Mouse (Mus musculus): ENCODE data around the gene Trpv6. TPM values are rescaled to one million over a fixed set of nuclear protein-coding genes. Genes with fewer than 3 reads are reported as not detected.

The Trpv6 gene
- polyA plus RNA-seq, 1 experiment = not detected

GRCm38 (mm10) chr6:41646672-41647071, 10.5 kb upstream of the Trpv6 start:
- Histone ChIP-seq H3K4me3 (ENCODE audit: insufficient read depth, low read length) (no peak overlapping the region), H3K4me1 (ENCODE audit: control insufficient read depth, insufficient read depth, low read length) (no peaks in the 10 kb centered on the region), H3K27ac (ENCODE audit: insufficient read depth, low read depth, low read length) (no peak overlapping the region)
- TF ChIP-seq CTCF (IDR thresholded peaks at IDR 0.05; ENCODE audit: low read depth, low read length) = no peak
- TF ChIP-seq POLR2A (IDR thresholded peaks at IDR 0.05; ENCODE audit: borderline replicate concordance, low read depth, low read length) = no peak

DNA sequence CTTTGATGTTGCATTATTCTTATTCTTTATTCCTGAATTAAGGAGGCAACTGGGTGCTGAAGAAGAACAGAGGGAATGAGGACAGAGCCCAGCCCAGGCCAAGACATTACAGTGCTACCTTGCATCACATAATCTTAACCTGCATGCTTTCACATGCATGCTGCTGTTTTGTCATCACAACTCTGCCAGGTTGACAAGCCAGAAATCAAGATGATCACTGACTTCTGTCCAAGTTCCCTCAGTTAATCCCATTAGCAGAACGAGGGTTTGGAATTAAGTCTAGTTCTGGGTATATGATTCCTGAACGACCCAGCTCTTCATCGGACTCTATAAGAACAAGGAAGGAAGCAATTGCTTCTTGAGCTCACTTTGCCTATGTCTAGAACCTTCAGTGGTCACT, 10.0 kb upstream of the Trpv6 start:
- Histone ChIP-seq H3K27ac (ENCODE audit: insufficient read depth, low read depth, low read length) (no peak overlapping the region), H3K4me3 (ENCODE audit: insufficient read depth, low read length) (no peak overlapping the region), H3K4me1 (ENCODE audit: control insufficient read depth, insufficient read depth, low read length) (no peaks in the 10 kb centered on the region)
- TF ChIP-seq CTCF (IDR thresholded peaks at IDR 0.05; ENCODE audit: low read depth, low read length) (no peak), POLR2A (IDR thresholded peaks at IDR 0.05; ENCODE audit: borderline replicate concordance, low read depth, low read length) (no peak)

DNA sequence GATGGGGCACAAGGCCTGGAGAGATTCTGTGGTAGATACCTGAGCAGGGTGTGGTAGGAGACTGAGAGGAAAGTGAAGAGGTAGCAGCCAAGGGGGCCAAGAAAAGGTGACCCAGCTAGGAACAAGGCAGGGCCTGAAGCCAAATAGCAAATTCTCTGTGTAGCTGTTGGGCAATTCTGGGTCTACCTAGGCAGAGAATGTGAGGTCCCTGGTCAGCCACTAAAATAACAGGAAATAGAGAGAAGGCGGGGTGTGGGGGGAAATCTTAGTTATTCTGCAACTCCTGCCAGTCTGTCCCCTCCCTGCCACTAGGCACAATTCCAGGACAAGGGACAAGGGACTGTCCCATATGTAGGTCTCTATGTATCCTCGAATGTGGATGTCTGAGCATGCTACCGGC, 7.0 kb upstream of the Trpv6 start:
- Histone ChIP-seq H3K4me1 (ENCODE audit: control insufficient read depth, insufficient read depth, low read length) (no peaks in the 10 kb centered on the region), H3K27ac (ENCODE audit: insufficient read depth, low read depth, low read length) (no peak overlapping the region), H3K4me3 (ENCODE audit: insufficient read depth, low read length) (no peak overlapping the region)
- TF ChIP-seq POLR2A (IDR thresholded peaks at IDR 0.05; ENCODE audit: borderline replicate concordance, low read depth, low read length) = no peak
- TF ChIP-seq CTCF (IDR thresholded peaks at IDR 0.05; ENCODE audit: low read depth, low read length) = no peak

GRCm38 (mm10) chr6:41642765-41643164, 6.6 kb upstream of the Trpv6 start:
- Histone ChIP-seq H3K4me1 (ENCODE audit: control insufficient read depth, insufficient read depth, low read length) (no peaks in the 10 kb centered on the region), H3K27ac (ENCODE audit: insufficient read depth, low read depth, low read length) (no peak overlapping the region), H3K4me3 (ENCODE audit: insufficient read depth, low read length) (no peak overlapping the region)
- TF ChIP-seq CTCF (IDR thresholded peaks at IDR 0.05; ENCODE audit: low read depth, low read length) = no peak
- TF ChIP-seq POLR2A (IDR thresholded peaks at IDR 0.05; ENCODE audit: borderline replicate concordance, low read depth, low read length) = no peak

DNA sequence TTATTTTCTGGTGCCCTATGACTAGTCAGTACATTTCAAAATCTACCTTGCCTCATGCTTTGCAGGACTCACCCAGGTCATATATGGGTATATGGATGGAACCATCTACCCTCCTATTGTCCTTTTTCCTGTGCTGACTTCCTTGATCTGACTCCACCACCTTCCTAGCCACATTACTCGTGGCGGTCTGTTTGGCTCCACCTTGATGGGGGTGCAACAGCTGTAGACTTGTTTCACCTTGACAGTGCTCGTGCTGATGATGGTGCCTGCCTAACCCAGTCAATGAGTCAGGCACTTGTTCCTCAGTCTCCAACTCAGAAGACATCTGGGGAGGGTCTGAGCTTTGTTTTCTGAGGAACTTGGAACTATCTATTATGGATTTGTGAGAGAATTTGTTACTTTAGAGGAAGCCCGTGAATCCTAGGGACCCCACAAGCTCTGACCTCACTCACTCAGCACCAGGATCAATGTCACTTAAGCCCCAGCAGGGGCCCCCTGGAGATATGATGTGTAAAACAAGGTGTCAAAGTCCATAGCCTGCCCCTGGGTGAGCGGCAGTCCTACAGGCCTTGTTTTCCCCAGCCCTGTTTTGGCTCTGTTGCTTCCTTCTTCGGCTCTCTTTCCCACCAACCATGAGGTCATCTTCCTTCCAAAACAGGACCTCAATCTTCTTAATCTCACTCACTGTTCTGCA, 5.1 kb upstream of the Trpv6 start:
- Histone ChIP-seq H3K27ac (ENCODE audit: insufficient read depth, low read depth, low read length) (no peak overlapping the region), H3K4me1 (ENCODE audit: control insufficient read depth, insufficient read depth, low read length) (no peaks in the 10 kb centered on the region), H3K4me3 (ENCODE audit: insufficient read depth, low read length) (no peak overlapping the region)
- TF ChIP-seq POLR2A (IDR thresholded peaks at IDR 0.05; ENCODE audit: borderline replicate concordance, low read depth, low read length) = no peak
- no peak for TF ChIP-seq CTCF (IDR thresholded peaks at IDR 0.05; ENCODE audit: low read depth, low read length)

DNA sequence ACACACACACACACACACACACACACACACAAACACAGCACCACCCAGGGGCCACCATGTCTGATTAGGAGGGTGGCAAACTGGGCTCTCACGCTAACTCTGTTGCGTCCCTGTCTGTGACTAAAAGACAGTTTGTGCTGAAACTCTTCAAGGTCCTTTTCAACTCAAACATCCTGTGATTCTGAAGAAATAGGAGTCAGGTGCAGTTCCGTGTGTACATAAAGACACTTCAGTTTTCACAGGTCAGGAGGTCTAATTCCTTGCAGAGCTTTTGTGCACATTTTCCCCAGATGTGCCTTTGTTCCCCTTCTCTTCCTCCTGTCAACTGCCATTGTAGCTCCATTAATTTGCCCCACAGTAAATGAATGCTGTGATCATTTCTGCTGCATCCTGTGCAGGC, 4.2 kb upstream of the Trpv6 start:
- H3K4me1 ChIP-seq (ENCODE audit: control insufficient read depth, insufficient read depth, low read length) = no peaks in the 10 kb centered on the region
- no peak overlapping the region for H3K4me3 ChIP-seq (ENCODE audit: insufficient read depth, low read length)
- H3K27ac ChIP-seq (ENCODE audit: insufficient read depth, low read depth, low read length) = no peak overlapping the region
- TF ChIP-seq POLR2A (IDR thresholded peaks at IDR 0.05; ENCODE audit: borderline replicate concordance, low read depth, low read length) = no peak

GRCm38 (mm10) chr6:41637927-41638506, 1.8 kb upstream of the Trpv6 start:
- TF ChIP-seq POLR2A (IDR thresholded peaks at IDR 0.05; ENCODE audit: borderline replicate concordance, low read depth, low read length) (no peak), CTCF (IDR thresholded peaks at IDR 0.05; ENCODE audit: low read depth, low read length) (no peak)
- Histone ChIP-seq H3K4me3 (ENCODE audit: insufficient read depth, low read length) (no peak overlapping the region), H3K27ac (ENCODE audit: insufficient read depth, low read depth, low read length) (no peak overlapping the region), H3K4me1 (ENCODE audit: control insufficient read depth, insufficient read depth, low read length) (no peaks in the 10 kb centered on the region)

GRCm38 (mm10) chr6:41637393-41637792, 1.2 kb upstream of the Trpv6 start:
- Histone ChIP-seq H3K4me3 (ENCODE audit: insufficient read depth, low read length) (no peak overlapping the region), H3K4me1 (ENCODE audit: control insufficient read depth, insufficient read depth, low read length) (no peaks in the 10 kb centered on the region), H3K27ac (ENCODE audit: insufficient read depth, low read depth, low read length) (no peak overlapping the region)
- TF ChIP-seq CTCF (IDR thresholded peaks at IDR 0.05; ENCODE audit: low read depth, low read length) (no peak), POLR2A (IDR thresholded peaks at IDR 0.05; ENCODE audit: borderline replicate concordance, low read depth, low read length) (no peak)

DNA sequence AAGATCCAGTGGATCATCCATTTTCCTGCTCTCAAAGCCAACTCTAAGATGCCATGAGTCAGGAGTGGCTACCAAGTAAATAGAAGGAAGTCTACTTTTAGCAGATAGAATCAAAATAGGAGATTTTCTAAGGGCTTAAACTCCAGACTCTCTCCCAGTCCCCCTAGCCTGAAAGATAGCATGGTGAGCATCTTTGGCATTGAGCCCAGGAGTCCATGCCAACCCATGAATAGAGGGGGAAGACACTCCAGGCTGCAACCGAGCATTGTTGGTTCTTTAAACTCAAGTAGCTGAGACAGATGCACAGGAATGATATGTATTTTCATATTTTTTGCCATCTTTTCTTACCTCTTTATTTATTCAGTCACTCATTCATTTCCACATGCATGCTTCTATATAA, 994 bp downstream of the Trpv6 start:
- Histone ChIP-seq H3K4me3 (ENCODE audit: insufficient read depth, low read length) (no peak overlapping the region), H3K4me1 (ENCODE audit: control insufficient read depth, insufficient read depth, low read length) (no peaks in the 10 kb centered on the region), H3K27ac (ENCODE audit: insufficient read depth, low read depth, low read length) (no peak overlapping the region)
- TF ChIP-seq POLR2A (IDR thresholded peaks at IDR 0.05; ENCODE audit: borderline replicate concordance, low read depth, low read length) (no peak), CTCF (IDR thresholded peaks at IDR 0.05; ENCODE audit: low read depth, low read length) (no peak)

GRCm38 (mm10) chr6:41631549-41631948, 4.7 kb downstream of the Trpv6 start:
- no peaks in the 10 kb centered on the region for H3K4me1 ChIP-seq (ENCODE audit: control insufficient read depth, insufficient read depth, low read length)
- no peak for TF ChIP-seq CTCF (IDR thresholded peaks at IDR 0.05; ENCODE audit: low read depth, low read length)
- no peak for TF ChIP-seq POLR2A (IDR thresholded peaks at IDR 0.05; ENCODE audit: borderline replicate concordance, low read depth, low read length)
- H3K4me3 ChIP-seq (ENCODE audit: insufficient read depth, low read length) = no peak overlapping the region
- H3K27ac ChIP-seq (ENCODE audit: insufficient read depth, low read depth, low read length) = no peak overlapping the region

All from bone marrow macrophage, adult 2 months (primary cell).